Mouse (Mus musculus) forebrain, postnatal 0 days (tissue): ENCODE results near the gene Vmn2r71. TPM values are rescaled to one million over a fixed set of nuclear protein-coding genes. Genes with fewer than 3 reads are reported as not detected.

Experiments
- ATAC-seq: fragments of 200-750 bp; cut with Nextera tagmentation; 2 replicates; pipeline ENCODE4 v1.8.0; 2017; ENCODE audit warnings: mild to moderate bottlenecking, moderate library complexity
- DNase-seq: peaks from one replicate; pipeline ENCODE4 v3.0.0-alpha.2; 2015
- H3K27ac ChIP-seq: fragments of 300-500 bp; sonication (generic); 2 replicates; pipeline ENCODE4 v1.5.1; 2014; ENCODE audit warnings: low read depth, mild to moderate bottlenecking, antibody characterized with exemption, low read length, moderate library complexity, mixed read lengths
- H3K27me3 ChIP-seq: fragments of 300-500 bp; sonication (generic); 2 replicates; pipeline ENCODE4 v1.6.1; 2014; ENCODE audit warnings: mild to moderate bottlenecking, low read length, mixed read lengths; ENCODE audit not compliant: insufficient read depth
- H3K36me3 ChIP-seq: fragments of 300-500 bp; sonication (generic); 2 replicates; pipeline ENCODE4 v1.6.1; 2014; ENCODE audit warnings: mild to moderate bottlenecking, moderate library complexity; ENCODE audit not compliant: insufficient read depth
- H3K4me1 ChIP-seq: fragments of 300-500 bp; sonication (generic); 2 replicates; pipeline ENCODE4 v1.6.1; 2014; ENCODE audit warnings: antibody characterized with exemption; ENCODE audit not compliant: insufficient read depth
- H3K4me2 ChIP-seq: fragments of 300-500 bp; sonication (generic); 2 replicates; pipeline ENCODE4 v1.6.1; 2014; ENCODE audit warnings: low read depth, mild to moderate bottlenecking, moderate library complexity
- H3K4me3 ChIP-seq: fragments of 300-500 bp; sonication (generic); 2 replicates; pipeline ENCODE4 v1.5.1; 2014; ENCODE audit warnings: low read depth, low read length, mixed read lengths
- H3K9ac ChIP-seq: fragments of 300-500 bp; sonication (generic); 2 replicates; pipeline ENCODE4 v1.6.1; 2014; ENCODE audit warnings: mild to moderate bottlenecking
- H3K9me3 ChIP-seq: fragments of 300-500 bp; sonication (generic); 2 replicates; pipeline ENCODE4 v1.6.1; 2016; ENCODE audit warnings: low read length
- CTCF ChIP-seq: sonication (generic); IDR thresholded peaks from 2 replicates; pipeline ENCODE4 v1.5.1; 2016; ENCODE audit warnings: antibody characterized with exemption, control low read depth, low read depth
- WGBS: fragments of 180-500 bp; shearing (Covaris S2); extraction: QIAGEN DNeasy Blood & Tissue Kit; methylation state at CpG from one replicate; pipeline ENCODE4 v1.1.7; 2014; 5-methylcytosine and 5-hydroxymethylcytosine counted together
- polyA plus RNA-seq: library from polyadenylated mRNA; unstranded; fragments of >200 nt; fragmentation: Nextera tagmentation; extraction: Ambion mirVana; gene quantifications from 2 replicates; pipeline ENCODE4 v1.2.1, GENCODE M21; 2015
- total RNA-seq: library from RNA; depleted of rRNA; stranded (reverse); fragments of >200 nt; gene quantifications from 2 replicates; pipeline ENCODE4 v1.2.3, GENCODE M21; 2014; rRNA removed

Vmn2r71 gene
- total RNA-seq (not detected in 2 replicates), polyA plus RNA-seq (not detected in 2 replicates)

- 84% methylated on average over 5 of the region's 5 CpGs for WGBS
- H3K4me2 ChIP-seq, result no peak within 1 kb of the TSS
- no peaks in the 10 kb centered on the region for H3K36me3 ChIP-seq
- no peaks in the 10 kb centered on the region for H3K9me3 ChIP-seq
- DNase-seq, result no peak
- TF ChIP-seq CTCF, result no peak
- no peaks in the 10 kb centered on the region for H3K27me3 ChIP-seq
- ATAC-seq, result no peak
- H3K4me3 ChIP-seq, result no peak within 1 kb of the TSS
- no peak within 1 kb of the TSS for H3K9ac ChIP-seq
- no peaks in the 10 kb centered on the region for H3K4me1 ChIP-seq
- H3K27ac ChIP-seq, result no peak within 1 kb of the TSS
Observed at GRCm38 (mm10) chr7:85562787-85563186, at the start of gene Vmn2r71. Gene Vmn2r71 (plus strand): TSS chr7:85563087.

GRCm38 (mm10) chr7:85542108-85542507 lies 20.8 kb upstream of the Vmn2r71 start:
- ATAC-seq, result no peak

GRCm38 (mm10) chr7:85543118-85543517 lies 19.8 kb upstream of the Vmn2r71 start:
- 59% methylated on average over 2 of the region's 2 CpGs for WGBS
- H3K9me3 ChIP-seq, result 0 out of 2 replicates have a peak, but pooled peaks cover 2% of the 10 kb centered on the region

More at GRCm38 (mm10) chr7:85542108-85542507, 20.8 kb upstream of the Vmn2r71 start:
- TF ChIP-seq CTCF, result no peak
- Histone ChIP-seq H3K36me3 (no peaks in the 10 kb centered on the region), H3K4me3 (no peak overlapping the region), H3K27me3 (no peaks in the 10 kb centered on the region), H3K27ac (no peak overlapping the region), H3K9ac (no peak overlapping the region), H3K9me3 (0 out of 2 replicates have a peak, but pooled peaks cover 7% of the 10 kb centered on the region), H3K4me1 (no peaks in the 10 kb centered on the region), H3K4me2 (no peak overlapping the region)
- 86% methylated on average over 2 of the region's 2 CpGs for WGBS
- no peak for DNase-seq

GRCm38 (mm10) chr7:85569092-85569491 lies 6.2 kb downstream of the Vmn2r71 start, which contains the start of gene Vmn2r70:
Gene Vmn2r70 (minus strand): TSS chr7:85569192.
- Histone ChIP-seq H3K36me3 (no peaks in the 10 kb centered on the region), H3K27me3 (no peaks in the 10 kb centered on the region), H3K4me2 (no peak within 1 kb of the TSS), H3K9me3 (no peaks in the 10 kb centered on the region), H3K9ac (no peak within 1 kb of the TSS), H3K4me1 (no peaks in the 10 kb centered on the region), H3K27ac (no peak within 1 kb of the TSS), H3K4me3 (no peak within 1 kb of the TSS)
- no peak for TF ChIP-seq CTCF
- DNase-seq, result no peak
- ATAC-seq, result no peak
- WGBS, result 83% methylated on average over 2 of the region's 2 CpGs

More at GRCm38 (mm10) chr7:85543118-85543517, 19.8 kb upstream of the Vmn2r71 start:
- DNase-seq, result no peak
- Histone ChIP-seq H3K4me1 (no peaks in the 10 kb centered on the region), H3K9ac (no peak overlapping the region), H3K27me3 (no peaks in the 10 kb centered on the region), H3K4me3 (no peak overlapping the region), H3K27ac (no peak overlapping the region), H3K4me2 (no peak overlapping the region), H3K36me3 (no peaks in the 10 kb centered on the region)
- no peak for TF ChIP-seq CTCF
- no peak for ATAC-seq

Other genes starting within 250 kb of the Vmn2r71 start
- not detected in 2 replicates for gene Vmn2r69, start 147.2 kb upstream of the Vmn2r71 start, total RNA-seq
- not detected in 2 replicates for gene Vmn2r69, start 147.2 kb upstream of the Vmn2r71 start, polyA plus RNA-seq
- gene Vmn2r70, start 6.1 kb downstream of the Vmn2r71 start, total RNA-seq, result not detected in 2 replicates
- gene Vmn2r70, start 6.1 kb downstream of the Vmn2r71 start, polyA plus RNA-seq, result not detected in 2 replicates
- gene Vmn2r72, start 192.0 kb downstream of the Vmn2r71 start, total RNA-seq, result not detected in 2 replicates
- not detected in 2 replicates for gene Vmn2r72, start 192.0 kb downstream of the Vmn2r71 start, polyA plus RNA-seq